Mouse (Mus musculus) midbrain, embryonic 15.5 days (tissue): Measurements from ENCODE around the gene Gm49416. TPM values are rescaled to one million over a fixed set of nuclear protein-coding genes. Genes with fewer than 3 reads are reported as not detected.

Source experiments
- ATAC-seq: fragments of 200-750 bp; cut with Nextera tagmentation; replicated peaks from 2 replicates; pipeline ENCODE4 v1.8.0; 2017; ENCODE audit warnings: moderate TSS enrichment
- H3K27ac ChIP-seq: fragments of 300-500 bp; sonication (generic); 2 replicates; pipeline ENCODE4 v1.5.1; 2015; ENCODE audit warnings: mild to moderate bottlenecking, inconsistent platforms
- H3K27me3 ChIP-seq: fragments of 300-500 bp; sonication (generic); replicated peaks from 2 replicates; pipeline ENCODE4 v1.6.1; 2015; ENCODE audit warnings: inconsistent platforms
- H3K36me3 ChIP-seq: fragments of 300-500 bp; sonication (generic); replicated peaks from 2 replicates; pipeline ENCODE4 v1.6.1; 2015; ENCODE audit warnings: inconsistent platforms
- H3K4me1 ChIP-seq: fragments of 300-500 bp; sonication (generic); 2 replicates; pipeline ENCODE4 v1.6.1; 2015; ENCODE audit warnings: inconsistent platforms
- H3K4me2 ChIP-seq: fragments of 300-500 bp; sonication (generic); 2 replicates; pipeline ENCODE4 v1.6.1; 2015; ENCODE audit warnings: inconsistent platforms, mild to moderate bottlenecking, moderate library complexity
- H3K4me3 ChIP-seq: fragments of 300-500 bp; sonication (generic); 2 replicates; pipeline ENCODE4 v1.5.1; 2015; ENCODE audit warnings: mild to moderate bottlenecking, inconsistent platforms
- H3K9ac ChIP-seq: fragments of 300-500 bp; sonication (generic); 2 replicates; pipeline ENCODE4 v1.6.1; 2015; ENCODE audit warnings: mild to moderate bottlenecking, inconsistent platforms
- H3K9me3 ChIP-seq: fragments of 300-500 bp; sonication (generic); 2 replicates; pipeline ENCODE4 v1.6.1; 2016; ENCODE audit warnings: inconsistent platforms
- WGBS: fragments of 180-500 bp; shearing (Covaris S2); methylation state at CpG from one replicate; pipeline ENCODE4 v1.1.7; 2015; ENCODE audit warnings: mixed read lengths; 5-methylcytosine and 5-hydroxymethylcytosine counted together
- polyA plus RNA-seq: library from polyadenylated mRNA; unstranded; fragments of >200 nt; fragmentation: Nextera tagmentation; extraction: Ambion mirVana; gene quantifications from 2 replicates; pipeline ENCODE4 v1.2.1, GENCODE M21; 2015

Gm49416 gene
- polyA plus RNA-seq, 1 experiment from 2014 or later, result not detected

GRCm38 (mm10) chr19:8911810-8912209, 23.1 kb downstream of the Gm49416 start:
- no peaks in the 10 kb centered on the region for H3K4me1 ChIP-seq
- no peak overlapping the region for H3K4me2 ChIP-seq
- no peaks in the 10 kb centered on the region for H3K27me3 ChIP-seq
- H3K36me3 ChIP-seq, result peaks cover 98% of the 10 kb centered on the region
- no peak overlapping the region for H3K27ac ChIP-seq
- ATAC-seq, result no peak
- no peak overlapping the region for H3K9ac ChIP-seq
- H3K4me3 ChIP-seq, result no peak overlapping the region
- no peaks in the 10 kb centered on the region for H3K9me3 ChIP-seq
- 97% methylated on average over 5 of the region's 5 CpGs for WGBS

- no peak overlapping the region for H3K27ac ChIP-seq
- H3K4me3 ChIP-seq, result no peak overlapping the region
- H3K36me3 ChIP-seq, result peaks cover 76% of the 10 kb centered on the region
- H3K4me1 ChIP-seq, result no peaks in the 10 kb centered on the region
- no peak overlapping the region for H3K4me2 ChIP-seq
- ATAC-seq, result no peak
- H3K27me3 ChIP-seq, result no peaks in the 10 kb centered on the region
- no peaks in the 10 kb centered on the region for H3K9me3 ChIP-seq
- WGBS, result 95% methylated on average over 3 of the region's 3 CpGs
- H3K9ac ChIP-seq, result no peak overlapping the region
Observed at GRCm38 (mm10) chr19:8914212-8914611, 25.5 kb downstream of the Gm49416 start.

- no peaks in the 10 kb centered on the region for H3K27me3 ChIP-seq
- H3K4me1 ChIP-seq, result peaks cover 18% of the 10 kb centered on the region
- no peak overlapping the region for H3K4me3 ChIP-seq
- ATAC-seq, result no peak
- peaks cover 32% of the 10 kb centered on the region for H3K36me3 ChIP-seq
- WGBS, result 94% methylated on average over 3 of the region's 3 CpGs
- no peak overlapping the region for H3K4me2 ChIP-seq
- no peak overlapping the region for H3K9ac ChIP-seq
- H3K27ac ChIP-seq, result no peak overlapping the region
- no peaks in the 10 kb centered on the region for H3K9me3 ChIP-seq
Observed at GRCm38 (mm10) chr19:8919000-8919399, 30.3 kb downstream of the Gm49416 start.

- 71% methylated on average over 6 of the region's 6 CpGs for WGBS
- Histone ChIP-seq H3K36me3 (peaks cover 25% of the 10 kb centered on the region), H3K27me3 (no peaks in the 10 kb centered on the region), H3K9ac (0 out of 2 replicates have a peak overlapping the region, but pooled peaks have one; percentile 72), H3K4me3 (peak overlapping the region; percentile 95), H3K27ac (peak overlapping the region; percentile 85), H3K4me1 (peaks cover 18% of the 10 kb centered on the region), H3K4me2 (peak overlapping the region; percentile 85), H3K9me3 (no peaks in the 10 kb centered on the region)
- no peak for ATAC-seq
Observed at GRCm38 (mm10) chr19:8919684-8920072, 31.0 kb downstream of the Gm49416 start.

GRCm38 (mm10) chr19:8920073-8920736, 31.5 kb downstream of the Gm49416 start, which contains the start of gene B3gat3:
B3gat3 (plus strand) TSS chr19:8920374.
- H3K4me3 ChIP-seq, result peak within 1 kb of the TSS; percentile 95
- peak within 1 kb of the TSS; percentile 72 for H3K9ac ChIP-seq
- 2% methylated on average over 50 of the region's 50 CpGs for WGBS
- H3K9me3 ChIP-seq, result no peaks in the 10 kb centered on the region
- peaks cover 20% of the 10 kb centered on the region for H3K36me3 ChIP-seq
- H3K27ac ChIP-seq, result peak within 1 kb of the TSS; percentile 85
- peak; percentile 98 for ATAC-seq
- H3K27me3 ChIP-seq, result no peaks in the 10 kb centered on the region
- H3K4me1 ChIP-seq, result peaks cover 18% of the 10 kb centered on the region
- peak within 1 kb of the TSS; percentile 85 for H3K4me2 ChIP-seq

GRCm38 (mm10) chr19:8920836-8921291, 32.1 kb downstream of the Gm49416 start:
- Histone ChIP-seq H3K36me3 (peaks cover 19% of the 10 kb centered on the region), H3K9ac (peak overlapping the region; percentile 72), H3K9me3 (no peaks in the 10 kb centered on the region), H3K4me2 (peak overlapping the region; percentile 85), H3K4me1 (peaks cover 18% of the 10 kb centered on the region), H3K27me3 (no peaks in the 10 kb centered on the region), H3K27ac (peak overlapping the region; percentile 85), H3K4me3 (peak overlapping the region; percentile 95)
- ATAC-seq, result no peak; the same call in none of the 2 replicates
- under 1% methylated on average over 6 of the region's 6 CpGs for WGBS

- no peak for ATAC-seq
- H3K4me3 ChIP-seq, result 0 out of 2 replicates have a peak overlapping the region, but pooled peaks have one; percentile 95
- H3K27me3 ChIP-seq, result no peaks in the 10 kb centered on the region
- H3K36me3 ChIP-seq, result peaks cover 13% of the 10 kb centered on the region; the same call in 1 of the 2 replicates
- H3K4me1 ChIP-seq, result peaks cover 18% of the 10 kb centered on the region
- H3K27ac ChIP-seq, result no peak overlapping the region
- no peaks in the 10 kb centered on the region for H3K9me3 ChIP-seq
- H3K4me2 ChIP-seq, result peak overlapping the region; percentile 85; the same call in 1 of the 2 replicates
- H3K9ac ChIP-seq, result 0 out of 2 replicates have a peak overlapping the region, but pooled peaks have one; percentile 72
- 86% methylated on average over 9 of the region's 9 CpGs for WGBS
Observed at GRCm38 (mm10) chr19:8921741-8922140, 33.0 kb downstream of the Gm49416 start.

- WGBS, result 100% methylated on average over 2 of the region's 2 CpGs
- Histone ChIP-seq H3K27me3 (no peaks in the 10 kb centered on the region), H3K36me3 (peaks cover 15% of the 10 kb centered on the region; the same call in 1 of the 2 replicates), H3K9me3 (no peaks in the 10 kb centered on the region), H3K4me3 (no peak overlapping the region), H3K4me2 (no peak overlapping the region), H3K4me1 (peaks cover 22% of the 10 kb centered on the region), H3K9ac (no peak overlapping the region), H3K27ac (no peak overlapping the region)
- no peak for ATAC-seq
Observed at GRCm38 (mm10) chr19:8926766-8927165, 38.0 kb downstream of the Gm49416 start.

- Histone ChIP-seq H3K4me2 (no peak overlapping the region), H3K36me3 (peaks cover 14% of the 10 kb centered on the region; the same call in 1 of the 2 replicates), H3K27ac (no peak overlapping the region), H3K4me3 (no peak overlapping the region), H3K27me3 (no peaks in the 10 kb centered on the region), H3K9ac (no peak overlapping the region), H3K4me1 (peaks cover 18% of the 10 kb centered on the region), H3K9me3 (no peaks in the 10 kb centered on the region)
- ATAC-seq, result no peak
- WGBS, result 89% methylated on average over 12 of the region's 12 CpGs
Observed at GRCm38 (mm10) chr19:8927891-8928525, 39.3 kb downstream of the Gm49416 start.

- no peak overlapping the region for H3K27ac ChIP-seq
- peak overlapping the region; percentile 58 for H3K9ac ChIP-seq
- peak overlapping the region; percentile 52 for H3K4me3 ChIP-seq
- peak overlapping the region; percentile 81 for H3K4me2 ChIP-seq
- WGBS, result 16% methylated on average over 16 of the region's 16 CpGs
- peaks cover 18% of the 10 kb centered on the region for H3K4me1 ChIP-seq
- H3K27me3 ChIP-seq, result no peaks in the 10 kb centered on the region
- peaks cover 12% of the 10 kb centered on the region; the same call in 1 of the 2 replicates for H3K36me3 ChIP-seq
- ATAC-seq, result peak; percentile 50
- H3K9me3 ChIP-seq, result no peaks in the 10 kb centered on the region
Observed at GRCm38 (mm10) chr19:8928689-8929223, 40.0 kb downstream of the Gm49416 start.

GRCm38 (mm10) chr19:8929224-8930088, 40.7 kb downstream of the Gm49416 start, which contains the start of the genes Rom1 and Eml3:
Rom1 (minus strand) TSS chr19:8929356.
Eml3 (plus strand) TSS chr19:8929552.
- Histone ChIP-seq H3K9ac (peak within 1 kb of the TSS; percentile 58), H3K4me2 (peak within 1 kb of the TSS; percentile 81), H3K4me1 (peaks cover 18% of the 10 kb centered on the region), H3K4me3 (peak within 1 kb of the TSS; percentile 52), H3K36me3 (peaks cover 12% of the 10 kb centered on the region; the same call in 1 of the 2 replicates), H3K27ac (peak within 1 kb of the TSS; percentile 17), H3K27me3 (no peaks in the 10 kb centered on the region), H3K9me3 (no peaks in the 10 kb centered on the region)
- ATAC-seq, result peak; percentile 55
- under 1% methylated on average over 56 of the region's 74 CpGs for WGBS
